ENCODE assay signal across 12 mouse cellular contexts in genomic region chr14:12344061-12344745, GRCm38 (mm10). TPM values are rescaled to one million over a fixed set of nuclear protein-coding genes. Genes with fewer than 3 reads are reported as not detected.
DNase-seq lines count a peak whose midpoint lies in the region; ATAC-seq and TF ChIP-seq lines count a peak whose summit lies in the region.
"Had no signal": no experiment of that assay in that cellular context is flagged by ENCODE, and none has a peak within 500 bp of the region (broad histone marks: within the 10 kb centered on the region; RNA-seq: fewer than 3 reads in every experiment).

No protein-coding gene starts in this region.

- no peak overlapping the region for H3K9ac ChIP-seq in heart, embryonic 12.5 days
- H3K9ac ChIP-seq in neural tube, embryonic 15.5 days (replicated peaks): no peak overlapping the region
- H3K9ac ChIP-seq in stomach, postnatal 0 days (ENCODE audit: low read length): no peak overlapping the region

- no peak overlapping the region for H3K27ac ChIP-seq in heart, embryonic 12.5 days (ENCODE audit: poor library complexity, severe bottlenecking)
- H3K27ac ChIP-seq in neural tube, embryonic 15.5 days (replicated peaks): no peak overlapping the region
- no peak overlapping the region for H3K27ac ChIP-seq in limb, embryonic 10.5 days
- no peak overlapping the region for H3K27ac ChIP-seq in stomach, postnatal 0 days (replicated peaks)

- peak overlapping the region; percentile 55 for H3K4me2 ChIP-seq in heart, embryonic 12.5 days
- no peak overlapping the region for H3K4me2 ChIP-seq in neural tube, embryonic 15.5 days
- no peak overlapping the region; the same call in 1 of the 2 replicates for H3K4me2 ChIP-seq in stomach, postnatal 0 days (replicated peaks; ENCODE audit: low read depth)

- peak overlapping the region; percentile 38 for H3K4me3 ChIP-seq in heart, embryonic 12.5 days
- no peak overlapping the region for H3K4me3 ChIP-seq in neural tube, embryonic 15.5 days (replicated peaks)
- peak overlapping the region; percentile 29; the same call in 1 of the 2 replicates for H3K4me3 ChIP-seq in limb, embryonic 10.5 days
- peak overlapping the region; percentile 15; the same call in 1 of the 2 replicates for H3K4me3 ChIP-seq in stomach, postnatal 0 days (ENCODE audit: low read depth, low read length)

- H3K9me3 ChIP-seq in heart, embryonic 12.5 days (replicated peaks): no peaks in the 10 kb centered on the region
- H3K9me3 ChIP-seq in neural tube, embryonic 15.5 days (replicated peaks): no peaks in the 10 kb centered on the region
- H3K9me3 ChIP-seq in limb, embryonic 10.5 days (replicated peaks): no peaks in the 10 kb centered on the region
- no peaks in the 10 kb centered on the region for H3K9me3 ChIP-seq in stomach, postnatal 0 days (ENCODE audit: control insufficient read depth, low read length)

- no peaks in the 10 kb centered on the region for H3K36me3 ChIP-seq in heart, embryonic 12.5 days
- no peaks in the 10 kb centered on the region for H3K36me3 ChIP-seq in neural tube, embryonic 15.5 days
- H3K36me3 ChIP-seq in limb, embryonic 10.5 days: no peaks in the 10 kb centered on the region
- no peaks in the 10 kb centered on the region for H3K36me3 ChIP-seq in stomach, postnatal 0 days (ENCODE audit: control insufficient read depth, insufficient read depth, low read length)

- peaks cover 96% of the 10 kb centered on the region for H3K27me3 ChIP-seq in heart, embryonic 12.5 days (replicated peaks)
- peaks cover 93% of the 10 kb centered on the region for H3K27me3 ChIP-seq in neural tube, embryonic 15.5 days (replicated peaks)
- H3K27me3 ChIP-seq in limb, embryonic 10.5 days (ENCODE audit: low read depth, poor library complexity, severe bottlenecking): peaks cover 100% of the 10 kb centered on the region
- peaks cover 53% of the 10 kb centered on the region for H3K27me3 ChIP-seq in stomach, postnatal 0 days (ENCODE audit: control insufficient read depth, insufficient read depth, low read length)

- peaks cover 30% of the 10 kb centered on the region for H3K4me1 ChIP-seq in heart, embryonic 12.5 days (replicated peaks)
- peaks cover 32% of the 10 kb centered on the region for H3K4me1 ChIP-seq in neural tube, embryonic 15.5 days
- H3K4me1 ChIP-seq in limb, embryonic 10.5 days: peaks cover 36% of the 10 kb centered on the region
- no peaks in the 10 kb centered on the region for H3K4me1 ChIP-seq in stomach, postnatal 0 days (replicated peaks; ENCODE audit: control insufficient read depth, insufficient read depth)

- no peak for DNase-seq in heart, postnatal 25 days (ENCODE audit: low spot score)
- DNase-seq in neural tube, embryonic 10.5 days (ENCODE audit: extremely low spot score, low spot score): peak; percentile 62
- DNase-seq in limb, embryonic 10.5 days (ENCODE audit: low spot score): no peak
- DNase-seq in stomach, postnatal 0 days (ENCODE audit: low spot score): no peak
- DNase-seq in layer of hippocampus, adult 18-20 months (ENCODE audit: low spot score in 2 of 2): no peak
- DNase-seq in right cerebral cortex, postnatal 4 days: no peak
- DNase-seq: thymus, postnatal 4 days had no signal

- no peak for TF ChIP-seq EP300 in stomach, postnatal 0 days (optimal IDR thresholded peaks at IDR 0.05)

- ATAC-seq in heart, embryonic 12.5 days (ENCODE audit: insufficient number of reproducible peaks, low FRiP score): no peak
- no peak for ATAC-seq in neural tube, embryonic 15.5 days (ENCODE audit: low FRiP score)
- ATAC-seq in stomach, postnatal 0 days (ENCODE audit: low FRiP score, low TSS enrichment): no peak

- no peak for TF ChIP-seq CTCF in stomach, postnatal 0 days (IDR thresholded peaks at IDR 0.05; ENCODE audit: low read depth)

- intact Hi-C loops in heart, postnatal 25 days (cut with DNase I): no loop called here

- 4% methylated on average over 24 of the region's 24 CpGs for WGBS in heart, embryonic 12.5 days
- WGBS in neural tube, embryonic 15.5 days: 1% methylated on average over 24 of the region's 24 CpGs
- WGBS in limb, embryonic 10.5 days: 4% methylated on average over 24 of the region's 24 CpGs
- 4% methylated on average over 24 of the region's 24 CpGs for WGBS in stomach, postnatal 0 days

RNA-seq across cellular contexts. Expression of gene Fezf2, which starts 3.8 kb away (rescaled TPM):
- polyA plus RNA-seq in heart, embryonic 12.5 days (2016; fragmentation: Nextera tagmentation; extraction: Ambion mirVana): 0.18 TPM in 1 of 2 replicates, not detected in the other
- total RNA-seq in heart, postnatal 25 days (2021): not detected
- 1.0 TPM in 1 of 2 replicates, not detected in the other for polyA plus RNA-seq in neural tube, embryonic 15.5 days (2015; fragmentation: Nextera tagmentation; extraction: Ambion mirVana)
- polyA plus RNA-seq in limb, embryonic 10.5 days (2016; fragmentation: Nextera tagmentation; extraction: Ambion mirVana): not detected in 2 replicates
- not detected in 2 replicates for polyA plus RNA-seq in stomach, postnatal 0 days (2015; fragmentation: Nextera tagmentation; extraction: Ambion mirVana)
- 10 to 100 TPM; 47.7 to 55.3 TPM for total RNA-seq in layer of hippocampus, adult 18-20 months (2021)
- total RNA-seq: adrenal gland, adult 18-20 months; common myeloid progenitor, adult 5-6 weeks had no signal
- polyA plus RNA-seq: liver, embryonic 16.5 days had no signal
